Comparison of ENCODE assay signal across 8 mouse cellular contexts in the genomic region with DNA sequence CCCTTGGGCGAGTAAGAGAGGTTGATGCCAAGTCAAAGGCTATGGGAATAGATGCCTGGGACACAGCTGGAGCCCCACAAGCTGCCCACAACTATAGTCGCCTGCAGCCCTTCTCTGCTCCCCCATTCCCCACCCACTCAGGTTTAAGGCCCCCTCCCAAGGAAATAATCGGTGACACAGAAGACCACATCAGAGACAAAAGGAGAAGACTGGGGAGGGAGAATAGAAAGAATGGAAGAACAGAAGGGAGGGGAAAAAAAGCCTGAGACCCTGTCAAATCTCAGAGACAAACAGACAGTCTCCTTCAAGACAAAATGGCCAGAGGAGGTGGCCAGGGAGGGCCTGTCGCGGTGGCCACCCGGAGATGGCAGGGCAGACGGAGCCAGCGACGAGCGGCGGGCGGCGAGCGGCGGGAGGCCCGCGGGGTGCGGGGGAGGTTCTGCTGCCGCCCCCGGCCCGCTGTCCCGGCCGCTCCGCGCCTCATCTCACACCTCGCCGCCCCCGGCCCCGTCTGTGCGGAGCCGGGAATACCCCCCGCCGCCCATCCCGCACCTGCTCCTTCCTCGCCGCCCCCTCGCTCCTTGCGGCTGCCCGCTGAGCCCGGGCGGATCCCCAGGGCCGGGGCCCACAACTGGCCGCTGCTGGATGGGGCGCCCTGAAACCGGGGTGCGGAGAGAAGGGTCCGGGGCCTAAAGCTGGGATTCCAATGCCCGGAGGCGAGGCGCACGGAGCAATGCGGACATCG. TPM values are rescaled to one million over a fixed set of nuclear protein-coding genes. Genes with fewer than 3 reads are reported as not detected.
DNase-seq lines count a peak whose midpoint lies in the region; ATAC-seq and TF ChIP-seq lines count a peak whose summit lies in the region.

No protein-coding gene starts in this region.

- H3K9me3 ChIP-seq in kidney, postnatal 0 days (replicated peaks; ENCODE audit: low read length), result no peaks in the 10 kb centered on the region
- H3K9me3 ChIP-seq in forebrain, embryonic 10.5 days, result no peaks in the 10 kb centered on the region
- H3K9me3 ChIP-seq in neural tube, embryonic 13.5 days, result no peaks in the 10 kb centered on the region

- H3K4me3 ChIP-seq in kidney, postnatal 0 days (replicated peaks; ENCODE audit: low read depth, low read length), result peak overlapping the region; percentile 33
- H3K4me3 ChIP-seq in forebrain, embryonic 10.5 days, result peak overlapping the region; percentile 52
- peak overlapping the region; percentile 61 for H3K4me3 ChIP-seq in neural tube, embryonic 13.5 days

- H3K4me2 ChIP-seq in kidney, postnatal 0 days (ENCODE audit: low read length), result peak overlapping the region; percentile 55
- peak overlapping the region; percentile 58 for H3K4me2 ChIP-seq in neural tube, embryonic 13.5 days

- H3K27me3 ChIP-seq in kidney, postnatal 0 days (ENCODE audit: insufficient read depth, low read length), result peaks cover 67% of the 10 kb centered on the region
- H3K27me3 ChIP-seq in forebrain, embryonic 10.5 days (ENCODE audit: poor library complexity, severe bottlenecking), result peaks cover 100% of the 10 kb centered on the region
- peaks cover 97% of the 10 kb centered on the region for H3K27me3 ChIP-seq in neural tube, embryonic 13.5 days

- no peak for TF ChIP-seq CTCF in kidney, postnatal 0 days (IDR thresholded peaks at IDR 0.05; ENCODE audit: low read depth)

- intact Hi-C loops in left cerebral cortex, postnatal 25 days (cut with DNase I), result loop anchor here (1.0 kb wide), 1 partner anchor 12 kb away; no protein-coding TSS in a partner anchor

- WGBS in kidney, postnatal 0 days, result 3% methylated on average over 49 of the region's 53 CpGs
- WGBS in forebrain, embryonic 10.5 days, result 2% methylated on average over 45 of the region's 53 CpGs
- WGBS in neural tube, embryonic 13.5 days, result under 1% methylated on average over 44 of the region's 53 CpGs

- no peaks in the 10 kb centered on the region for H3K36me3 ChIP-seq in kidney, postnatal 0 days (ENCODE audit: insufficient read depth, low read length)
- no peaks in the 10 kb centered on the region for H3K36me3 ChIP-seq in forebrain, embryonic 10.5 days (replicated peaks)
- H3K36me3 ChIP-seq in neural tube, embryonic 13.5 days, result no peaks in the 10 kb centered on the region

- H3K4me1 ChIP-seq in kidney, postnatal 0 days (replicated peaks; ENCODE audit: insufficient read depth, low read length), result peaks cover 24% of the 10 kb centered on the region
- peaks cover 44% of the 10 kb centered on the region for H3K4me1 ChIP-seq in forebrain, embryonic 10.5 days
- peaks cover 59% of the 10 kb centered on the region for H3K4me1 ChIP-seq in neural tube, embryonic 13.5 days (replicated peaks)

- 0 out of 2 replicates have a peak overlapping the region, but pooled peaks have one; percentile 5 for H3K9ac ChIP-seq in kidney, postnatal 0 days (ENCODE audit: low read depth, low read length)
- H3K9ac ChIP-seq in neural tube, embryonic 13.5 days, result peak overlapping the region; percentile 85

- H3K27ac ChIP-seq in kidney, postnatal 0 days, result no peak overlapping the region
- 0 out of 2 replicates have a peak overlapping the region, but pooled peaks have one; percentile 11 for H3K27ac ChIP-seq in forebrain, embryonic 10.5 days
- H3K27ac ChIP-seq in neural tube, embryonic 13.5 days (replicated peaks), result peak overlapping the region; percentile 52; the same call in 1 of the 2 replicates

- no peak for ATAC-seq in kidney, postnatal 0 days (replicated peaks; ENCODE audit: low FRiP score, low read depth)
- peak; percentile 8; the same call in 1 of the 2 replicates for ATAC-seq in neural tube, embryonic 13.5 days (ENCODE audit: low read depth)
- ATAC-seq in erythroblast, adult 5-6 weeks (replicated peaks; ENCODE audit: low FRiP score, poor library complexity, severe bottlenecking), result no peak

- no peak for DNase-seq in kidney, postnatal 0 days (ENCODE audit: low spot score)
- DNase-seq in kidney, adult 8-10 months, result no peak
- no peak for DNase-seq in forebrain, embryonic 10.5 days (ENCODE audit: extremely low spot score, low spot score)
- peak; percentile 69 to 70 for DNase-seq in left cerebral cortex, postnatal 25 days (ENCODE audit: low spot score in 2 of 2)
- DNase-seq in spleen, adult 18-20 months, result no peak
- DNase-seq in adrenal gland, postnatal 4 days (ENCODE audit: low spot score in 2 of 2), result no peak

RNA-seq across cellular contexts. Expression of gene Dnajc5g, which starts 13.7 kb away (rescaled TPM):
- not detected in 2 replicates for polyA plus RNA-seq in kidney, postnatal 0 days (2015; fragmentation: Nextera tagmentation; extraction: Ambion mirVana)
- not detected in 2 replicates for polyA plus RNA-seq in forebrain, embryonic 10.5 days (2016; fragmentation: Nextera tagmentation; extraction: Ambion mirVana)
- not detected for total RNA-seq in left cerebral cortex, postnatal 25 days (2021)
- not detected in 2 replicates for polyA plus RNA-seq in neural tube, embryonic 13.5 days (2015; fragmentation: Nextera tagmentation; extraction: Ambion mirVana)
- total RNA-seq in erythroblast, adult 5-6 weeks (2015; ENCODE audit: low replicate concordance), result not detected in 2 replicates
- 0.70 TPM in 1 of 2 replicates, not detected in the other for total RNA-seq in erythroblast, adult 5-6 weeks (2017; ENCODE audit: low replicate concordance)
- not detected for total RNA-seq in adrenal gland, postnatal 4 days (2021)

RNA-seq across cellular contexts. Expression of gene Slc30a3, which starts 15.6 kb away (rescaled TPM):
- 1.1 TPM in 2 replicates for polyA plus RNA-seq in kidney, postnatal 0 days (2015; fragmentation: Nextera tagmentation; extraction: Ambion mirVana)
- polyA plus RNA-seq in forebrain, embryonic 10.5 days (2016; fragmentation: Nextera tagmentation; extraction: Ambion mirVana), result 0.32 and 0.39 TPM in 2 replicates
- 100 to 1,000 TPM; 163 to 170 TPM for total RNA-seq in left cerebral cortex, postnatal 25 days (2021)
- polyA plus RNA-seq in neural tube, embryonic 13.5 days (2015; fragmentation: Nextera tagmentation; extraction: Ambion mirVana), result 26.2 and 28.9 TPM in 2 replicates
- not detected in 2 replicates for total RNA-seq in erythroblast, adult 5-6 weeks (2015; ENCODE audit: low replicate concordance)
- total RNA-seq in erythroblast, adult 5-6 weeks (2017; ENCODE audit: low replicate concordance), result not detected in 2 replicates
- total RNA-seq in adrenal gland, postnatal 4 days (2021), result under 1 TPM; 0.34 to 0.50 TPM

RNA-seq across cellular contexts. Expression of gene Trim54, which starts 24.1 kb away (rescaled TPM):
- not detected in 2 replicates for polyA plus RNA-seq in kidney, postnatal 0 days (2015; fragmentation: Nextera tagmentation; extraction: Ambion mirVana)
- polyA plus RNA-seq in forebrain, embryonic 10.5 days (2016; fragmentation: Nextera tagmentation; extraction: Ambion mirVana), result 0.11 TPM in 1 of 2 replicates, not detected in the other
- 1 to 10 TPM; 2.5 to 4.0 TPM for total RNA-seq in left cerebral cortex, postnatal 25 days (2021)
- 0.40 and 0.62 TPM in 2 replicates for polyA plus RNA-seq in neural tube, embryonic 13.5 days (2015; fragmentation: Nextera tagmentation; extraction: Ambion mirVana)
- not detected in 2 replicates for total RNA-seq in erythroblast, adult 5-6 weeks (2015; ENCODE audit: low replicate concordance)
- total RNA-seq in erythroblast, adult 5-6 weeks (2017; ENCODE audit: low replicate concordance), result not detected in 2 replicates
- total RNA-seq in adrenal gland, postnatal 4 days (2021), result 1 to 10 TPM; 1.8 to 4.2 TPM

RNA-seq across cellular contexts. Expression of gene Cad, which starts 37.8 kb away (rescaled TPM):
- polyA plus RNA-seq in kidney, postnatal 0 days (2015; fragmentation: Nextera tagmentation; extraction: Ambion mirVana), result 11.8 and 13.9 TPM in 2 replicates
- polyA plus RNA-seq in forebrain, embryonic 10.5 days (2016; fragmentation: Nextera tagmentation; extraction: Ambion mirVana), result 76.4 and 79.3 TPM in 2 replicates
- 10 to 100 TPM; 17.4 to 25.5 TPM for total RNA-seq in left cerebral cortex, postnatal 25 days (2021)
- polyA plus RNA-seq in neural tube, embryonic 13.5 days (2015; fragmentation: Nextera tagmentation; extraction: Ambion mirVana), result 13.4 and 14.7 TPM in 2 replicates
- total RNA-seq in erythroblast, adult 5-6 weeks (2015; ENCODE audit: low replicate concordance), result 6.5 and 16.3 TPM in 2 replicates
- total RNA-seq in erythroblast, adult 5-6 weeks (2017; ENCODE audit: low replicate concordance), result 6.7 and 10.6 TPM in 2 replicates
- 10 to 100 TPM; 33.0 to 40.2 TPM for total RNA-seq in adrenal gland, postnatal 4 days (2021)

RNA-seq across cellular contexts. Expression of gene Slc5a6, which starts 43.7 kb away (rescaled TPM):
- polyA plus RNA-seq in kidney, postnatal 0 days (2015; fragmentation: Nextera tagmentation; extraction: Ambion mirVana), result 13.4 and 15.1 TPM in 2 replicates
- polyA plus RNA-seq in forebrain, embryonic 10.5 days (2016; fragmentation: Nextera tagmentation; extraction: Ambion mirVana), result 10.7 and 12.7 TPM in 2 replicates
- 10 to 100 TPM; 12.4 to 16.7 TPM for total RNA-seq in left cerebral cortex, postnatal 25 days (2021)
- polyA plus RNA-seq in neural tube, embryonic 13.5 days (2015; fragmentation: Nextera tagmentation; extraction: Ambion mirVana), result 12.9 and 13.7 TPM in 2 replicates
- total RNA-seq in erythroblast, adult 5-6 weeks (2015; ENCODE audit: low replicate concordance), result 0.42 TPM in 1 of 2 replicates, not detected in the other
- 0.98 TPM in 1 of 2 replicates, not detected in the other for total RNA-seq in erythroblast, adult 5-6 weeks (2017; ENCODE audit: low replicate concordance)
- 10 to 100 TPM; 18.8 to 20.9 TPM for total RNA-seq in adrenal gland, postnatal 4 days (2021)

Comparison
In these comparisons a context has a peak if more than half of its experiments do, and no peak if none do; other contexts are left out.
1. DNase-seq: peak in left cerebral cortex, postnatal 25 days (2 of 2); none in kidney, postnatal 0 days (single experiment), kidney, adult 8-10 months (0 of 2), forebrain, embryonic 10.5 days (single experiment), spleen, adult 18-20 months (0 of 2) and adrenal gland, postnatal 4 days (0 of 2).
2. RNA of gene Slc30a3, which starts 15.6 kb away (total RNA-seq): 163 to 170 TPM in left cerebral cortex, postnatal 25 days; 0.34 to 0.50 TPM in adrenal gland, postnatal 4 days and not detected in erythroblast, adult 5-6 weeks; every median in the first group is over 100 times any median in the second.
3. Peak in every context shown above with its lines, with median percentiles within 50 percentile points of each other: H3K4me3 ChIP-seq.